ENCODE assay signal across 10 mouse cellular contexts in the genomic region with DNA sequence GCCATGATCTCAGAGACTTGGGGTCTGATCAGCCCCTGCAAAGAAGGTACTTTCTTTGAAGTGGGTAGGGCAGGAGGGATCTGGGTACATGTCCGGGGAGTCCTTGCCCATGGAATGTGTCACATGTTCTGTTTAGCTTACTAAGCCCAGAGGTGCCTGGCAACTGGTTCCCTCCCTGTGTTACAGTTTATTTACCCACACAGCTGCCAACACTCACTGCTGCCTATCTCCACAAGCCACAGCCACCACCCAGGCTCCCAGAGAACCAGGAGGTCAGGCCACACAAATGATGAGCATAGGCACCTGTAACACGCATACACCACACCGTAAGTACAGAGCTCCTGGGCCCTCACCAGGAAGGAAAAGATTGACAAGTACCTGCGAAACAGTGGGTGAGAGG. TPM values are rescaled to one million over a fixed set of nuclear protein-coding genes. Genes with fewer than 3 reads are reported as not detected.
DNase-seq lines count a peak whose midpoint lies in the region; ATAC-seq and TF ChIP-seq lines count a peak whose summit lies in the region.
"Had no signal": no experiment of that assay in that cellular context is flagged by ENCODE, and none has a peak within 500 bp of the region (broad histone marks: within the 10 kb centered on the region; RNA-seq: fewer than 3 reads in every experiment).

No protein-coding gene starts in this region.

- no peak for TF ChIP-seq CTCF in kidney, adult 2 months (conservative IDR thresholded peaks at IDR 0.05; ENCODE audit: insufficient read depth, insufficient read length, low read depth, low read length)
- no peak for TF ChIP-seq CTCF in liver, embryonic 14.5 days (IDR thresholded peaks at IDR 0.05; ENCODE audit: low read depth)

- DNase-seq in kidney, adult 2 months = peak; percentile 71
- DNase-seq in kidney, adult 18-20 months = no peak
- DNase-seq in liver, embryonic 14.5 days (ENCODE audit: low read depth in 3 of 3, low spot score in 3 of 3) = no peak
- no peak for DNase-seq in forebrain, embryonic 11.5 days (ENCODE audit: low spot score)
- DNase-seq in cerebellum, adult 9-11 months = no peak
- DNase-seq in neural tube, embryonic 10.5 days (ENCODE audit: extremely low spot score, low spot score) = no peak

- no peaks in the 10 kb centered on the region for H3K9me3 ChIP-seq in intestine, embryonic 16.5 days (ENCODE audit: control insufficient read depth, low read length)
- no peaks in the 10 kb centered on the region for H3K9me3 ChIP-seq in liver, embryonic 14.5 days (ENCODE audit: control insufficient read depth, low read length)
- no peaks in the 10 kb centered on the region for H3K9me3 ChIP-seq in stomach, embryonic 14.5 days (ENCODE audit: control insufficient read depth, low read depth, low read length)
- no peaks in the 10 kb centered on the region for H3K9me3 ChIP-seq in forebrain, embryonic 11.5 days (ENCODE audit: control insufficient read depth, low read length)
- H3K9me3 ChIP-seq: forebrain, embryonic 10.5 days had no signal

- TF ChIP-seq POLR2A in kidney, adult 2 months (IDR thresholded peaks at IDR 0.05; ENCODE audit: low read depth, low read length) = no peak

- no peaks in the 10 kb centered on the region for H3K27me3 ChIP-seq in kidney, adult 2 months (replicated peaks; ENCODE audit: control insufficient read depth, insufficient read depth, low read length)
- H3K27me3 ChIP-seq in intestine, embryonic 16.5 days (replicated peaks; ENCODE audit: control insufficient read depth, insufficient read depth, low read length) = no peaks in the 10 kb centered on the region
- H3K27me3 ChIP-seq in liver, embryonic 14.5 days (ENCODE audit: control insufficient read depth, insufficient read depth, low read length) = no peaks in the 10 kb centered on the region
- H3K27me3 ChIP-seq in stomach, embryonic 14.5 days (ENCODE audit: control insufficient read depth, insufficient read depth, low read length) = no peaks in the 10 kb centered on the region
- H3K27me3 ChIP-seq in forebrain, embryonic 11.5 days (ENCODE audit: control insufficient read depth, insufficient read depth, low read length) = no peaks in the 10 kb centered on the region

- 0 out of 2 replicates have a peak, but pooled peaks have one; percentile 18 for TF ChIP-seq EP300 in liver, embryonic 14.5 days (IDR thresholded peaks at IDR 0.05; ENCODE audit: low read depth)

- peak overlapping the region; percentile 8; the same call in 1 of the 2 replicates for H3K9ac ChIP-seq in intestine, embryonic 16.5 days (ENCODE audit: low read depth, low read length)
- H3K9ac ChIP-seq in liver, embryonic 14.5 days (replicated peaks) = no peak overlapping the region
- H3K9ac ChIP-seq in stomach, embryonic 14.5 days (replicated peaks; ENCODE audit: low read depth, low read length) = no peak overlapping the region
- no peak overlapping the region for H3K9ac ChIP-seq in forebrain, embryonic 11.5 days (ENCODE audit: low read length)

- WGBS in kidney, adult 2 months = 58% methylated on average over 4 of the region's 4 CpGs
- WGBS in intestine, embryonic 16.5 days = 78% methylated on average over 4 of the region's 4 CpGs
- WGBS in liver, embryonic 14.5 days (ENCODE audit: insufficient replicate concordance) = 55% methylated on average over 4 of the region's 4 CpGs
- 77% methylated on average over 4 of the region's 4 CpGs for WGBS in stomach, embryonic 14.5 days
- WGBS in forebrain, embryonic 11.5 days = 97% methylated on average over 4 of the region's 4 CpGs

- H3K27ac ChIP-seq in kidney, adult 2 months (ENCODE audit: insufficient read depth, low read depth, low read length) = peak overlapping the region; percentile 83
- no peak overlapping the region for H3K27ac ChIP-seq in intestine, embryonic 16.5 days (ENCODE audit: low read length)
- H3K27ac ChIP-seq in liver, embryonic 14.5 days = peak overlapping the region; percentile 16; the same call in 1 of the 2 replicates
- no peak overlapping the region for H3K27ac ChIP-seq in stomach, embryonic 14.5 days (ENCODE audit: low read length)
- no peak overlapping the region for H3K27ac ChIP-seq in forebrain, embryonic 11.5 days (ENCODE audit: low read depth, low read length)
- H3K27ac ChIP-seq: forebrain, embryonic 10.5 days had no signal

- H3K36me3 ChIP-seq in kidney, adult 2 months (ENCODE audit: control insufficient read depth, insufficient read depth, low read length) = no peaks in the 10 kb centered on the region
- H3K36me3 ChIP-seq in intestine, embryonic 16.5 days (ENCODE audit: control insufficient read depth, insufficient read depth, low read length) = no peaks in the 10 kb centered on the region; the same call in 1 of the 2 replicates
- no peaks in the 10 kb centered on the region for H3K36me3 ChIP-seq in liver, embryonic 14.5 days (replicated peaks; ENCODE audit: control insufficient read depth, insufficient read depth, low read depth)
- no peaks in the 10 kb centered on the region for H3K36me3 ChIP-seq in stomach, embryonic 14.5 days (ENCODE audit: control insufficient read depth, insufficient read depth, low read length)
- no peaks in the 10 kb centered on the region for H3K36me3 ChIP-seq in forebrain, embryonic 11.5 days (ENCODE audit: control insufficient read depth, insufficient read depth, low read length)
- H3K36me3 ChIP-seq: forebrain, embryonic 10.5 days had no signal

- no peak overlapping the region for H3K4me2 ChIP-seq in intestine, embryonic 16.5 days (ENCODE audit: low read depth, low read length)
- H3K4me2 ChIP-seq in liver, embryonic 14.5 days (ENCODE audit: low read depth) = no peak overlapping the region
- no peak overlapping the region for H3K4me2 ChIP-seq in stomach, embryonic 14.5 days (replicated peaks; ENCODE audit: low read depth, low read length)
- H3K4me2 ChIP-seq in forebrain, embryonic 11.5 days (ENCODE audit: low read depth, low read length, severe bottlenecking) = no peak overlapping the region

- ATAC-seq in intestine, embryonic 16.5 days = peak; percentile 60
- ATAC-seq in liver, embryonic 14.5 days (ENCODE audit: insufficient read depth) = peak; percentile 71
- peak; percentile 50; the same call in 1 of the 2 replicates for ATAC-seq in stomach, embryonic 14.5 days (ENCODE audit: insufficient number of reproducible peaks, insufficient read depth, low FRiP score, low read depth)
- no peak for ATAC-seq in forebrain, embryonic 11.5 days (replicated peaks; ENCODE audit: low FRiP score)
- ATAC-seq: CD4-positive, CD25-positive, alpha-beta regulatory T cell, adult 4 months had no signal

- no peak overlapping the region for H3K4me3 ChIP-seq in kidney, adult 2 months (ENCODE audit: insufficient read depth, low read depth, low read length)
- no peak overlapping the region for H3K4me3 ChIP-seq in intestine, embryonic 16.5 days (ENCODE audit: low read length)
- no peak overlapping the region for H3K4me3 ChIP-seq in liver, embryonic 14.5 days (ENCODE audit: insufficient read depth in 1 of 2, low read depth in 2 of 2, low read length in 2 of 2)
- H3K4me3 ChIP-seq in stomach, embryonic 14.5 days (ENCODE audit: low read depth, low read length) = no peak overlapping the region
- no peak overlapping the region for H3K4me3 ChIP-seq in forebrain, embryonic 11.5 days (ENCODE audit: low read depth, low read length)
- H3K4me3 ChIP-seq: forebrain, embryonic 10.5 days had no signal

- H3K4me1 ChIP-seq in kidney, adult 2 months (ENCODE audit: control insufficient read depth, insufficient read depth, low read length) = peaks cover 37% of the 10 kb centered on the region
- H3K4me1 ChIP-seq in intestine, embryonic 16.5 days (ENCODE audit: control insufficient read depth, insufficient read depth, low read length) = peaks cover 4% of the 10 kb centered on the region; the same call in 1 of the 2 replicates
- H3K4me1 ChIP-seq in liver, embryonic 14.5 days (replicated peaks; ENCODE audit: control insufficient read depth in 2 of 2, insufficient read depth in 2 of 2, low read length in 1 of 2) = peaks cover 40 to 57% of the 10 kb centered on the region in 2 experiments
- 0 out of 2 replicates have a peak, but pooled peaks cover 6% of the 10 kb centered on the region for H3K4me1 ChIP-seq in stomach, embryonic 14.5 days (ENCODE audit: control insufficient read depth, insufficient read depth, low read length)
- H3K4me1 ChIP-seq in forebrain, embryonic 11.5 days (replicated peaks; ENCODE audit: control insufficient read depth, insufficient read depth, low read length) = no peaks in the 10 kb centered on the region
- H3K4me1 ChIP-seq: forebrain, embryonic 10.5 days had no signal

RNA-seq across cellular contexts. Expression of a gene that starts 26.6 kb away (rescaled TPM):
- polyA plus RNA-seq in kidney, adult 2 months (2012; rRNA removed) = 18.9 and 23.2 TPM in 2 replicates
- polyA plus RNA-seq in intestine, embryonic 16.5 days (2015; fragmentation: Nextera tagmentation; extraction: Ambion mirVana) = 3.5 TPM in 2 replicates
- 2.1 and 2.6 TPM in 2 replicates for polyA plus RNA-seq in liver, embryonic 14.5 days (2012; rRNA removed)
- polyA plus RNA-seq in liver, embryonic 14.5 days (2014; fragmentation: Nextera tagmentation; extraction: Ambion mirVana) = 2.7 and 2.8 TPM in 2 replicates
- 6.0 and 7.7 TPM in 2 replicates for polyA plus RNA-seq in stomach, embryonic 14.5 days (2014; fragmentation: Nextera tagmentation; extraction: Ambion mirVana)
- polyA plus RNA-seq in forebrain, embryonic 11.5 days (2014; fragmentation: Nextera tagmentation; extraction: Ambion mirVana) = 2.5 and 2.9 TPM in 2 replicates

Comparison
In these comparisons a context has a peak if more than half of its experiments do, and no peak if none do; other contexts are left out.
1. H3K27ac ChIP-seq: peak in kidney, adult 2 months (single experiment) and liver, embryonic 14.5 days (single experiment); none in intestine, embryonic 16.5 days (single experiment), stomach, embryonic 14.5 days (single experiment) and forebrain, embryonic 11.5 days (single experiment).